Mouse (Mus musculus): ENCODE data around the gene Aox2.

GRCm38 (mm10) chr1:58296821-58297220 lies 18.7 kb downstream of the Aox2 start:
- TF ChIP-seq GATA1 (IDR thresholded peaks at IDR 0.05; ENCODE audit: low read length), result no peak
- no peak for TF ChIP-seq TAL1 (IDR thresholded peaks at IDR 0.05; ENCODE audit: low read length)
